Mouse (Mus musculus) embryonic fibroblast, embryonic 13.5 days (primary cell): Measurements from ENCODE around the gene 4930539E08Rik.

ENCODE experiments used
- CTCF ChIP-seq: IDR thresholded peaks from 2 replicates; pipeline ENCODE4 v1.5.1; 2011; ENCODE audit warnings: mild to moderate bottlenecking, control low read depth, low read length, moderate library complexity, borderline replicate concordance; ENCODE audit not compliant: insufficient read depth
- POLR2A ChIP-seq: IDR thresholded peaks from 2 replicates; pipeline ENCODE4 v1.6.1; 2011; ENCODE audit warnings: low read depth, mild to moderate bottlenecking, control low read depth, low read length, moderate library complexity

DNA sequence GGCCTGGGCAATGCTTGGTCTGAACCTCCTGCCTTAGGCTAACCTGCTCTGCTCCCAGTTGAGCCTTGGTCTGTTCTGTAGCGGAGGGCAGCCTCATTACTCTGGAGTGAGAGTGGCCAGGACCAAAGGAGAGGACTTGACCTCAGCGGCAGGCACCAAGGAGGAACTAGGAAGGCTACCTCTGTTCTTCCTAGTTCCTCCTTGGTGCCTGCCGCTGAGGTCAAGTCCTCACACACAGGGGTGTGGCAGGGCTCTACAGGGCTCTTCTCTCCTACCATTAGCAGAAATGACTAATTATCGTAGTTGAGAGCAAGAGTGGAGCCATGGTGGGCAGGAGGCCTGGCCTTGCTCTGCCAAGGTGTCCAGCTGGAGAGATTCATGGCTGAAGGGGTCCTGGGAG lies 47.7 kb downstream of the 4930539E08Rik start:
- TF ChIP-seq POLR2A, result no peak
- no peak for TF ChIP-seq CTCF
